In the genomic region with DNA sequence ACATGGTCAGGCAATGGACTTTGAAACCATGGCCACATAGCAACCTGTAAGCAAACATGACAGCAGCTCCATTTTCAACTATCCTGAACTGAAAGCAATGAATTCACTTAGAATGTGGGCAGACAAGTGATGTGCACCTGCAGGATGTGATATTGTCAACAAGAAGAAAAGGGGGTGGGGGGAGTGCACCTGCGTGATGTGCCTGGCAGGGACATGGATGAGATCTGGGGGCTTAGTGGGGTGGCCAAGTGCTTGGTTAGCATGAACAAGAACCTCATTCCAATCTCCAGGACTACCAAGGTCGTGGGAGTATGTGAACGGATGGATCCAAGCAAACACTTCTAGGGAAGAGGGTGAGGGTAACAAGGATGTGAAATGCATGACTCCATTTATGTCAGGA, we compare ENCODE assay signal across 25 mouse cellular contexts.
DNase-seq lines count a peak whose midpoint lies in the region; ATAC-seq and TF ChIP-seq lines count a peak whose summit lies in the region.
"Had no signal": no experiment of that assay in that cellular context is flagged by ENCODE, and none has a peak within 500 bp of the region (broad histone marks: within the 10 kb centered on the region; RNA-seq: fewer than 3 reads in every experiment).

No protein-coding gene starts in this region.

- 71% methylated on average over 3 of the region's 3 CpGs for WGBS in liver, adult 2 months
- WGBS in midbrain, postnatal 0 days = 80% methylated on average over 3 of the region's 3 CpGs
- 69% methylated on average over 3 of the region's 3 CpGs for WGBS in kidney, adult 2 months

- DNase-seq in liver, adult 2 months (ENCODE audit: extremely low read depth, low read depth, low spot score) = peak; percentile 30
- DNase-seq in liver = no peak
- peak; percentile 75 to 81 for DNase-seq in thymus, postnatal 10 days (ENCODE audit: low spot score in 2 of 2)
- DNase-seq in thymus, postnatal 36 days = peak; percentile 65 to 81
- no peak for DNase-seq in midbrain, postnatal 0 days (ENCODE audit: low spot score)
- no peak for DNase-seq in left cerebral cortex, adult 8-10 months (ENCODE audit: low spot score in 2 of 2)
- DNase-seq in kidney, adult 2 months = no peak
- DNase-seq: adrenal gland, postnatal 10 days; adrenal gland, postnatal 36 days; B cell, adult 2 months; cerebellum, adult 18-20 months; cerebellum, adult 9-10 months; cerebellum, postnatal 14 days; gastrocnemius, postnatal 10 days; gastrocnemius, postnatal 36 days; heart, postnatal 36 days had no signal

- H3K36me3 ChIP-seq in liver, adult 2 months (ENCODE audit: control insufficient read depth, insufficient read depth, low read length) = no peaks in the 10 kb centered on the region
- H3K36me3 ChIP-seq in midbrain, postnatal 0 days (ENCODE audit: insufficient read depth, low read length) = no peaks in the 10 kb centered on the region
- H3K36me3 ChIP-seq in kidney, adult 2 months (ENCODE audit: control insufficient read depth, insufficient read depth, low read length) = no peaks in the 10 kb centered on the region
- H3K36me3 ChIP-seq: forebrain, embryonic 10.5 days; G1E; hindbrain, embryonic 10.5 days; hindbrain, embryonic 13.5 days had no signal

- H3K9me3 ChIP-seq in midbrain, postnatal 0 days (ENCODE audit: low read length) = no peaks in the 10 kb centered on the region
- H3K9me3 ChIP-seq: forebrain, embryonic 10.5 days; forebrain, embryonic 13.5 days; G1E; hindbrain, embryonic 10.5 days; hindbrain, embryonic 13.5 days had no signal

- TF ChIP-seq CTCF in liver, adult 2 months (IDR thresholded peaks at IDR 0.05; ENCODE audit: low read depth, low read length) = no peak
- TF ChIP-seq CTCF in midbrain, postnatal 0 days (IDR thresholded peaks at IDR 0.05) = no peak
- TF ChIP-seq CTCF in kidney, adult 2 months (conservative IDR thresholded peaks at IDR 0.05; ENCODE audit: insufficient read depth, insufficient read length, low read depth, low read length) = no peak

- H3K9ac ChIP-seq in liver, adult 2 months (ENCODE audit: low read depth, low read length) = no peak overlapping the region
- H3K9ac ChIP-seq in midbrain, postnatal 0 days (replicated peaks; ENCODE audit: low read length, poor library complexity, severe bottlenecking) = no peak overlapping the region
- H3K9ac ChIP-seq: forebrain, embryonic 13.5 days; hindbrain, embryonic 13.5 days had no signal

- no peak overlapping the region for H3K27ac ChIP-seq in liver, adult 2 months (replicated peaks; ENCODE audit: insufficient read depth, low read depth, low read length)
- H3K27ac ChIP-seq in midbrain, postnatal 0 days (ENCODE audit: low read depth, low read length) = no peak overlapping the region
- no peak overlapping the region for H3K27ac ChIP-seq in kidney, adult 2 months (ENCODE audit: insufficient read depth, low read depth, low read length)
- H3K27ac ChIP-seq: forebrain, embryonic 10.5 days; forebrain, embryonic 13.5 days; hindbrain, embryonic 10.5 days; hindbrain, embryonic 13.5 days had no signal

- ATAC-seq in midbrain, postnatal 0 days (ENCODE audit: low FRiP score) = no peak
- ATAC-seq: forebrain, embryonic 13.5 days; forebrain, embryonic 16.5 days; Patski had no signal

- H3K4me3 ChIP-seq in liver, adult 2 months (ENCODE audit: insufficient read depth, low read depth, low read length) = no peak overlapping the region
- H3K4me3 ChIP-seq in midbrain, postnatal 0 days (ENCODE audit: low read depth, low read length) = no peak overlapping the region
- no peak overlapping the region for H3K4me3 ChIP-seq in kidney, adult 2 months (ENCODE audit: insufficient read depth, low read depth, low read length)
- H3K4me3 ChIP-seq: forebrain, embryonic 10.5 days; forebrain, embryonic 13.5 days; hindbrain, embryonic 10.5 days; hindbrain, embryonic 13.5 days had no signal

- TF ChIP-seq POLR2A in liver, adult 2 months (IDR thresholded peaks at IDR 0.05; ENCODE audit: extremely low read depth, insufficient read depth, low read length) = no peak
- no peak for TF ChIP-seq POLR2A in kidney, adult 2 months (IDR thresholded peaks at IDR 0.05; ENCODE audit: low read depth, low read length)

- no peaks in the 10 kb centered on the region for H3K4me1 ChIP-seq in liver, adult 2 months (ENCODE audit: control insufficient read depth, insufficient read depth, low read length)
- no peaks in the 10 kb centered on the region for H3K4me1 ChIP-seq in midbrain, postnatal 0 days (ENCODE audit: insufficient read depth, low read length)
- no peaks in the 10 kb centered on the region for H3K4me1 ChIP-seq in kidney, adult 2 months (ENCODE audit: control insufficient read depth, insufficient read depth, low read length)
- H3K4me1 ChIP-seq: forebrain, embryonic 10.5 days; forebrain, embryonic 13.5 days; hindbrain, embryonic 10.5 days had no signal

- no peak overlapping the region for H3K4me2 ChIP-seq in midbrain, postnatal 0 days (ENCODE audit: low read depth, low read length, poor library complexity, severe bottlenecking)
- H3K4me2 ChIP-seq: forebrain, embryonic 13.5 days; heart, embryonic 11.5 days; hindbrain, embryonic 13.5 days had no signal

- H3K79me2 ChIP-seq in liver, adult 2 months (ENCODE audit: control insufficient read depth, insufficient read depth, low read length) = no peaks in the 10 kb centered on the region

- no peaks in the 10 kb centered on the region for H3K27me3 ChIP-seq in liver, adult 2 months (ENCODE audit: control insufficient read depth, insufficient read depth, low read length)
- no peaks in the 10 kb centered on the region for H3K27me3 ChIP-seq in midbrain, postnatal 0 days (ENCODE audit: insufficient read depth, low read length)
- H3K27me3 ChIP-seq in kidney, adult 2 months (replicated peaks; ENCODE audit: control insufficient read depth, insufficient read depth, low read length) = no peaks in the 10 kb centered on the region
- H3K27me3 ChIP-seq: CH12.LX; forebrain, embryonic 13.5 days; hindbrain, embryonic 13.5 days; Patski had no signal

Comparison
In these comparisons a context has a peak if more than half of its experiments do, and no peak if none do; other contexts are left out.
1. DNase-seq: peak in liver, adult 2 months (single experiment), thymus, postnatal 10 days (2 of 2) and thymus, postnatal 36 days (2 of 2); none in liver (single experiment), midbrain, postnatal 0 days (single experiment), left cerebral cortex, adult 8-10 months (0 of 2) and kidney, adult 2 months (single experiment).